Mouse (Mus musculus): ENCODE data around the gene Grpel1.

DNA sequence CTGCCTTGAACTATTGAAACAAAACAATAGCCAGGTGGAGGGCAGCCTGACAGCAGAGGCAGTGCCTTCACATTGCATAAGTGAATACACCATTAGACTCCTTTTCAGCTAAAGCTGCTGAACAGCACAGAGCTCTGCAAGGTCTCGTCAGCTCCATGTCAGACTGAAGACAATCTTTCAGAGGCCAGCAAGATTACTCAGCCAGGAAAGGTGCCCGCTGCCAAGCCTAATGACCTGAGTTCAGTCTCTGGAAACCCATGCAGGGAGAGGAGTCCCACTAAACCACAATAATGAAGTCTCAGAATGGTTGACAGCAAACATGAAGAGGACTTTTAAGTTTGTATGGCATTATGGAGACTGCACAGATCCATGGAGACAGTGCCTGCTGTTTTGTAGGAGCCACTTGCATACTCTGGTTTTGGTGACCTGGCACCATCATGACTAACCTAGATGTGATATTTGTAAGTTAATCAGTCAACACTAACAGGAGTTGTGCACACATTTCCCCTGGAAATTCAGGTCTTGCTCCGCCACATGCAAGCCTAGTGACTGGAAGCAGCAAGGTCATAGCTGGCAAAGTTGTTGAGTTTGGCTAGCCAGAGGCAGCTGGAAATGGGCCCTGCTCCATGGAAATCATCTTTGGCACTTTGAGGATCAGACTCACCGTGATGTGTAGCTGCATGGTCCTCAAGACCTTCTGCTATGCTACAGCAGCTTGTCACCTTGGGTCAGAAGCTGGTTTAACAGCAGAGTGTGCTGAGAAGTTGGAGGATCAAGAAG lies 8.3 kb downstream of the Grpel1 start:
- TF ChIP-seq GATA1 (IDR thresholded peaks at IDR 0.05; ENCODE audit: borderline replicate concordance, low read length) (no peak), FLI1 (IDR thresholded peaks at IDR 0.05; ENCODE audit: low read length) (no peak)
